Mouse (Mus musculus) lung, embryonic 16.5 days (tissue): ENCODE measurements around the gene Pmf1. TPM values are rescaled to one million over a fixed set of nuclear protein-coding genes. Genes with fewer than 3 reads are reported as not detected.

ENCODE experiments used
- ATAC-seq: fragments of 200-750 bp; cut with Nextera tagmentation; 2 replicates; pipeline ENCODE4 v1.8.0; 2017; ENCODE audit warnings: low read depth, mild to moderate bottlenecking, moderate library complexity
- H3K27ac ChIP-seq: fragments of 300-500 bp; sonication (generic); 2 replicates; pipeline ENCODE4 v1.5.1; 2014; ENCODE audit warnings: mild to moderate bottlenecking, control low read depth, low read length
- H3K27me3 ChIP-seq: fragments of 300-500 bp; sonication (generic); 2 replicates; pipeline ENCODE4 v1.6.1; 2014; ENCODE audit warnings: low read depth, low read length, mixed read lengths; ENCODE audit not compliant: control insufficient read depth, insufficient read depth
- H3K36me3 ChIP-seq: fragments of 300-500 bp; sonication (generic); 2 replicates; pipeline ENCODE4 v1.6.1; 2014; ENCODE audit warnings: low read length; ENCODE audit not compliant: control insufficient read depth, insufficient read depth
- H3K4me1 ChIP-seq: fragments of 300-500 bp; sonication (generic); replicated peaks from 2 replicates; pipeline ENCODE4 v1.6.1; 2014; ENCODE audit warnings: low read length, mixed read lengths; ENCODE audit not compliant: control insufficient read depth, insufficient read depth
- H3K4me2 ChIP-seq: fragments of 300-500 bp; sonication (generic); 2 replicates; pipeline ENCODE4 v1.6.1; 2014; ENCODE audit warnings: low read depth, low read length, control low read depth
- H3K4me3 ChIP-seq: fragments of 300-500 bp; sonication (generic); 2 replicates; pipeline ENCODE4 v1.5.1; 2014; ENCODE audit warnings: mild to moderate bottlenecking, low read length, control low read depth
- H3K9ac ChIP-seq: fragments of 300-500 bp; sonication (generic); 2 replicates; pipeline ENCODE4 v1.6.1; 2014; ENCODE audit warnings: low read length, control low read depth
- H3K9me3 ChIP-seq: fragments of 300-500 bp; sonication (generic); 2 replicates; pipeline ENCODE4 v1.6.1; 2016; ENCODE audit warnings: low read length; ENCODE audit not compliant: control insufficient read depth
- WGBS: fragments of 180-500 bp; shearing (Covaris S2); extraction: QIAGEN DNeasy Blood & Tissue Kit; methylation state at CpG from one replicate; pipeline ENCODE4 v1.1.7; 2014; 5-methylcytosine and 5-hydroxymethylcytosine counted together
- polyA plus RNA-seq: library from polyadenylated mRNA; unstranded; fragments of >200 nt; fragmentation: Nextera tagmentation; extraction: Ambion mirVana; gene quantifications from 2 replicates; pipeline ENCODE4 v1.2.1, GENCODE M21; 2015

Pmf1 gene
- polyA plus RNA-seq, 1 experiment from 2014 or later = 147 TPM

GRCm38 (mm10) chr3:88408953-88409352 lies 1.2 kb downstream of the Pmf1 start:
- H3K4me3 ChIP-seq = peak overlapping the region; percentile 79
- H3K4me1 ChIP-seq = peaks cover 17% of the 10 kb centered on the region
- no peaks in the 10 kb centered on the region for H3K9me3 ChIP-seq
- peak overlapping the region; percentile 97 for H3K9ac ChIP-seq
- 49% methylated on average over 5 of the region's 5 CpGs for WGBS
- H3K27ac ChIP-seq = no peak overlapping the region
- H3K36me3 ChIP-seq = peaks cover 3% of the 10 kb centered on the region; the same call in 1 of the 2 replicates
- H3K4me2 ChIP-seq = peak overlapping the region; percentile 65
- ATAC-seq = no peak
- H3K27me3 ChIP-seq = no peaks in the 10 kb centered on the region

- Histone ChIP-seq H3K9me3 (no peaks in the 10 kb centered on the region), H3K4me3 (no peak overlapping the region), H3K27ac (no peak overlapping the region), H3K4me1 (peaks cover 17% of the 10 kb centered on the region), H3K27me3 (no peaks in the 10 kb centered on the region), H3K4me2 (no peak overlapping the region), H3K9ac (no peak overlapping the region), H3K36me3 (peaks cover 3% of the 10 kb centered on the region; the same call in 1 of the 2 replicates)
- 51% methylated on average over 7 of the region's 7 CpGs for WGBS
- ATAC-seq = no peak
Measured at GRCm38 (mm10) chr3:88407529-88407928, 2.6 kb downstream of the Pmf1 start.

- Histone ChIP-seq H3K4me1 (peaks cover 17% of the 10 kb centered on the region), H3K36me3 (peaks cover 2% of the 10 kb centered on the region; the same call in 1 of the 2 replicates), H3K4me2 (no peak overlapping the region), H3K9me3 (no peaks in the 10 kb centered on the region), H3K27ac (no peak overlapping the region), H3K27me3 (no peaks in the 10 kb centered on the region), H3K9ac (no peak overlapping the region), H3K4me3 (no peak overlapping the region)
- ATAC-seq = 0 out of 2 replicates have a peak, but pooled peaks have one; percentile 7
- 0% methylated on average over 2 of the region's 2 CpGs for WGBS
Measured at GRCm38 (mm10) chr3:88407090-88407489, 3.0 kb downstream of the Pmf1 start.

GRCm38 (mm10) chr3:88403522-88404230 lies 6.5 kb downstream of the Pmf1 start:
- H3K4me2 ChIP-seq = no peak overlapping the region

GRCm38 (mm10) chr3:88398666-88399065 lies 11.5 kb downstream of the Pmf1 start:
- no peak overlapping the region for H3K4me3 ChIP-seq
- no peaks in the 10 kb centered on the region for H3K9me3 ChIP-seq
- H3K4me1 ChIP-seq = no peaks in the 10 kb centered on the region
- H3K4me2 ChIP-seq = no peak overlapping the region
- no peak for ATAC-seq
- no peak overlapping the region for H3K9ac ChIP-seq
- 81% methylated on average over 2 of the region's 2 CpGs for WGBS
- H3K27ac ChIP-seq = no peak overlapping the region
- H3K27me3 ChIP-seq = no peaks in the 10 kb centered on the region
- peaks cover 12% of the 10 kb centered on the region for H3K36me3 ChIP-seq

More at GRCm38 (mm10) chr3:88403522-88404230, 6.5 kb downstream of the Pmf1 start:
- H3K9ac ChIP-seq = no peak overlapping the region
- no peak overlapping the region for H3K27ac ChIP-seq
- 87% methylated on average over 10 of the region's 10 CpGs for WGBS
- ATAC-seq = no peak
- peaks cover 6% of the 10 kb centered on the region for H3K4me1 ChIP-seq
- no peak overlapping the region for H3K4me3 ChIP-seq
- H3K9me3 ChIP-seq = no peaks in the 10 kb centered on the region
- H3K27me3 ChIP-seq = no peaks in the 10 kb centered on the region
- H3K36me3 ChIP-seq = peaks cover 4% of the 10 kb centered on the region

- H3K36me3 ChIP-seq = peaks cover 9% of the 10 kb centered on the region; the same call in 1 of the 2 replicates
- no peak for ATAC-seq
Measured at GRCm38 (mm10) chr3:88395742-88396141, 14.4 kb downstream of the Pmf1 start.

GRCm38 (mm10) chr3:88395288-88395687 lies 14.8 kb downstream of the Pmf1 start:
- Histone ChIP-seq H3K27me3 (no peaks in the 10 kb centered on the region), H3K4me3 (no peak overlapping the region), H3K9ac (no peak overlapping the region), H3K9me3 (no peaks in the 10 kb centered on the region), H3K36me3 (peaks cover 9% of the 10 kb centered on the region; the same call in 1 of the 2 replicates), H3K4me1 (no peaks in the 10 kb centered on the region), H3K4me2 (no peak overlapping the region), H3K27ac (no peak overlapping the region)
- 95% methylated on average over 6 of the region's 6 CpGs for WGBS
- ATAC-seq = no peak

More at GRCm38 (mm10) chr3:88395742-88396141, 14.4 kb downstream of the Pmf1 start:
- Histone ChIP-seq H3K9me3 (no peaks in the 10 kb centered on the region), H3K9ac (no peak overlapping the region), H3K4me1 (no peaks in the 10 kb centered on the region), H3K4me2 (no peak overlapping the region), H3K27ac (no peak overlapping the region), H3K27me3 (no peaks in the 10 kb centered on the region), H3K4me3 (no peak overlapping the region)
- 80% methylated on average over 8 of the region's 8 CpGs for WGBS

- Histone ChIP-seq H3K4me1 (no peaks in the 10 kb centered on the region), H3K9me3 (no peaks in the 10 kb centered on the region), H3K27ac (no peak overlapping the region), H3K27me3 (no peaks in the 10 kb centered on the region), H3K4me3 (no peak overlapping the region), H3K4me2 (no peak overlapping the region), H3K36me3 (peaks cover 12% of the 10 kb centered on the region; the same call in 1 of the 2 replicates), H3K9ac (no peak overlapping the region)
- ATAC-seq = no peak
- 76% methylated on average over 9 of the region's 9 CpGs for WGBS
Measured at GRCm38 (mm10) chr3:88393776-88394375, 16.3 kb downstream of the Pmf1 start.

- no peak for ATAC-seq
- no peak within 1 kb of the TSS for H3K27ac ChIP-seq
- H3K27me3 ChIP-seq = no peaks in the 10 kb centered on the region
- WGBS = 70% methylated on average over 5 of the region's 5 CpGs
- no peaks in the 10 kb centered on the region for H3K9me3 ChIP-seq
- H3K9ac ChIP-seq = no peak within 1 kb of the TSS
- no peaks in the 10 kb centered on the region for H3K36me3 ChIP-seq
- no peak within 1 kb of the TSS for H3K4me3 ChIP-seq
- H3K4me1 ChIP-seq = no peaks in the 10 kb centered on the region
- H3K4me2 ChIP-seq = no peak within 1 kb of the TSS
Measured at GRCm38 (mm10) chr3:88384364-88384763, 25.8 kb downstream of the Pmf1 start, which contains the start of gene Bglap. Bglap (minus strand) TSS chr3:88384464.
